Mouse (Mus musculus): ENCODE measurements at regions not wholly inside any gene's neighbourhood (a gene's known extent, or its start where the extent isn't known, plus 50 kb on each side); places are given as distances from the start of the nearest gene placed in this dataset.
A peak's percentile ranks its signal among the peaks of the same experiment; 100 is the strongest.

DNA sequence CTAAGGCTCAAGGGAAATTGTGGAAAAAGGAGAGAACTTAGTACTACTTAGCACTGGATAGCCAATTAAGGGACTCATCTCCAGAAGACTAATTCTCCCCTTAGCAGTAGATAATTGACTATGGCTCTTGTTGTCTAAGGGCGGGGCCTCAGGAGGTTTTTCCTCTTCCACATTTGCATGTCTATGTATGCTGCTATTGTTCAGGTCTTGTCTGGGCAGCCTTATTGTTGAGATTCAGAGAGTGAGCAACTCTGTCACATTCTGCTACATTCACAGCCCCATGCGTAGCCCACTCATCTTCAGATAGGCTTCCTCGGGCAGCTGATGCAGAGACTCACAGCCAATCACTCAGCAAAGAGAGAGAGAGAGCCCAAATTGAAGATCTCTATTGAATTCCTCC, 339.9 kb downstream of the Gpam start:
- no peak for DNase-seq (ENCODE audit: low spot score in 2 of 2)

DNA sequence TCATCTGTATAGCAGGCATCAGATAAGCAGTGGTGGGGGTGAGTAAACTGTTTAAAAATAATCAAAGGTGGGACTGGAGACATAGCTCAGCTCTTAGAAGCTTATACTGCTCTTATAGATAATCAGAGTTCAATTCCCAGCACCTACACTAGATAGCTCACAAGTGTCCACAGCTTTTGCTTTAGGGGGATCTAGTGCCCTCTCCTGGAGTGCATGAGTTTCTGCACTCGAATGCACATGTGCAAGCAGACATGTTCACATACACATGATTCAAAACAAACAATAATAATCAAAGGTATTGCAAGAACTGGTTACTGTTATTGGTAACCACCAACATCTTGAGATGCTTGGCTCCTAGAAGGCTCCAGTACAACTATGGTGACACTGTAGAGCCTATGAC, 343.3 kb downstream of the Gpam start:
- DNase-seq (ENCODE audit: low spot score in 2 of 2): no peak

DNA sequence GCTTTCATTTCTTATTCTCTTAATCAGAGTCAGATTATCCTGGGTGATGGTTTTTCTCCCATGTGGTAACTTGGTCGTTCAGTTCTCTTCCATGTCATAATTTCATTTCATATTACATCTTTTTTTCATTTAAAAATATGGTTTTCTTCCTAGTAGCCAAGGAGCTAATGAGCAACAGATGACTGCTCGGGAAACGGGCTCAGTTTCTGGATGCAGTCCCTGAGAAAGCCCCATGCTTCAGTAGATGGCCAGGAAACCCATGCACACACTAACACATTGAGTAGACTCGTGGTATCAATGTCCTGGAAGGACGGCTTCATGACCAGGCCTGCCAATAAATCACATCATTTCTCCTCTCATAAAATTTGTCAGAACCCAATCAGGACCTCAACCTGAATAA, 369.3 kb downstream of the Gpam start:
- no peak for DNase-seq (ENCODE audit: low spot score in 2 of 2)

DNA sequence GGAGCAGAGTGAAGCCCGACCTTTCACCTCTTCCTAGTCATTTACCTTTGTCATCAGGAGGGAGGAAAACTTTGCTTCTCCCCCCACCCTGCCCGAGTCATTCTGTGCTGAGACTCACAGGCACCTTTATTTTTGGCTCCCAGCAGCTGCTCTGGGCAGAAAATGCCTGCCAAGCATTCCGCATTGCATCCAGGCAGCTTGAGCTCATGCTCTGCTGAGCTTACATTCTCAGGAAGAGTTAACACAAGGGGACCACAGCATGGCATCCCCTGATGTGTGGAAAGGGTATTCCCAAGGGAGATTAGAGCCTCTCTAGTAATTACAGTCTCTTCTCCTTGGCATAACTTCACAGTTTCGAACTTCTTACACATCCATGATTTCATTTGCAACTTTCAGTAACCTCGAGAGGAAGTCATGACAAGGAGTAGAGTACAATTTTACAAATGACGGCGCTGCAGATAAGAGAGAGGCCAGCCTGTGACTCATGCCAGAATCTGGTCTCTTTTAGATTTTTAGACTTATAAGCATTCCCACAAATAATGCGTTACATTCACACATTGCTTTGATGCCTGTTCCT, 370.3 kb downstream of the Gpam start:
- DNase-seq (ENCODE audit: low spot score in 2 of 2): no peak

DNA sequence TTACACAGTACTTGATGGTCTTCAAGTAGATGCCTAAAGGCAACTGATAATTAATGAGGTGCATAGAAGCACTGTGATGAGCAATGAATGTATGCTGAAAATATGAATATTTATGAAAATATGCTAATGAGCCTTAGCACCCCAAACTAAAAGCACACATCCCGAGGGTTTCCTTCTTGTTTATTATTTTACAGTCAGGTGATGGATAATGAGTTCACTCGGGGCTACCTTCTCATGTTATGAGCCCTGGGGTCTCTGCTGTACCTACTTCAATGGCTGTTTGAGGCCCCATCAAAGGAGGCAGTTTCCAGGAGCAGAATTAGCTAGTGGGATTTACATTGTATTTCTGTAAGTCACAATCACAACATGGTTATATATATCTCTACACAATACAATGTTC, 371.6 kb downstream of the Gpam start:
- DNase-seq (ENCODE audit: low spot score in 2 of 2): no peak

DNA sequence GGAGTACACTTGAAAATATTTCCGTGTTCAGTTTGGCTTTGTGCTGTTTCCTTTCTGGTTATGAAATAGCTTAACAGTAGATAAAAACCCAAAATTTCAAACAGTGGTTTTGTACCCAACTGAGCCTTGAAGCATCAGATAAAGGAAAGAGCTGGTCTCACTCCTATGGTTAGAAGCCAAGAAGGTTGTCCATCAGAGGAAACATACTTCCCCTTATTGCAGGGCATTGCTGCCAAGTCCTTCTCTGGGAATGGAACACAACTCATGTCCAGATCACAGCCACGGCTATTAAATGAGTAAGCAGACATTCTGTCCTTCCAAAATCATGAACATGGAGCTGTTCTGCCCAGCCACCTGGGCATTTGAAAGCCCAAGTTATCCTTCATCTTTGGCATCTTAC, 393.1 kb downstream of the Gpam start:
- DNase-seq (ENCODE audit: low spot score in 2 of 2): no peak

DNA sequence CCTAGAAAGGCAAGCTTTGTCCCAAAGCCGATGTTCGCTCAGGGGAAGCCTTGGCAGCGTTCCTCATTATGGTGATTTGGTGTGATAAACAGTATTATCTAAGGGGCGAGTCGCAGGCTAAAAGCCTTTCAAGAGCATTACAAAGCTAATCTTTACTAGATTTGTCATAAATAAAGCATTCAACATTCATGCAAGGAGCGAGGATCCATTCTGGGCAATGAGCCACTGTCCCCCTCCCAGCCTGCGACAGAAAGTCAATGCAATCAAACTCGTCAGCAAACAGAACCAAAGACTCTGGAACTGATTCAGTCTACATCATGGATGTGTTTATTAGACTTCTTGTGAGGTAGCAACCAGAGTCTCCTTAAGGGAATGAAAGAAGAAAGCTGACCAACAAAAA, 395.3 kb downstream of the Gpam start:
- peak in 1 of 2 experiments; percentile 13 for DNase-seq (ENCODE audit: low spot score in 2 of 2)

DNA sequence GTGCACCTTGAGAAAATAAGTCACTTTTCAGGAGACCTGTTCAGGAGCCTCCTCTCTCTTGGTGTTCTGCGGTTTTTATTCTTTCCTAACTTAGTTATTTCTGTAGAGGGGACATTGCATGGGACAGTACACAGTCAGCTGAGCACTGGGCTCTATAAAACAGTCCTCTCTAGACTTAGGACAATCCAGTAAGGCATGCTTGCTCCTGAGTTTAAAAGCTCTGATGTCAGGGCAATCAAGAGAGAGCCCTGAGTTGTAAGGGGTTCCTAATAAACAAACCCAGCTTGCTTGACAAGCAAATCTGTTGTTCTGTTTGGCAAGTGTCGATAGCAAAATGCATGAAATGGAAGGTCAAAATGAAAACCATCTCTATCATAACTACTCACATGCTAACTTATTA, 395.7 kb downstream of the Gpam start:
- DNase-seq (ENCODE audit: low spot score in 2 of 2): peak in 1 of 2 experiments; percentile 17

DNA sequence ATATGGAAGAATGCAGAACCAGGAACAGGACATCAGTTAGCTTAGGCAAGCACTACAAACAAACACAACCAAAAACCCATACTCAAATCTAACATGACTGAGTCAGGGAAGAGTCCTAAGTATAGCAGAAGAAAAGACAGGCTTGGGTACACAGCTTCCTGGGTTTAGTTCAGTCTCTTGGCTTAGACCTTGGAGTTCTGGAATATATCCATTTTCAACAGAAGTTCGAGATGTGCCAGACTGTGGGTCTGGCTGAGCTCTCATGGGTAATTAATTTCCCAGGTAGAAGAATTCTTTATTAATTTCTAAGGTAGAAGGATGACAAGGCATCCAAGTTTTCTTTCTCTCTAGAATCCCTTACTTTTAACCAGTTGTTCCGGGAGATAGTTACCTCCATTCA, 396.2 kb downstream of the Gpam start:
- peak in 1 of 2 experiments; percentile 12 for DNase-seq (ENCODE audit: low spot score in 2 of 2)

DNA sequence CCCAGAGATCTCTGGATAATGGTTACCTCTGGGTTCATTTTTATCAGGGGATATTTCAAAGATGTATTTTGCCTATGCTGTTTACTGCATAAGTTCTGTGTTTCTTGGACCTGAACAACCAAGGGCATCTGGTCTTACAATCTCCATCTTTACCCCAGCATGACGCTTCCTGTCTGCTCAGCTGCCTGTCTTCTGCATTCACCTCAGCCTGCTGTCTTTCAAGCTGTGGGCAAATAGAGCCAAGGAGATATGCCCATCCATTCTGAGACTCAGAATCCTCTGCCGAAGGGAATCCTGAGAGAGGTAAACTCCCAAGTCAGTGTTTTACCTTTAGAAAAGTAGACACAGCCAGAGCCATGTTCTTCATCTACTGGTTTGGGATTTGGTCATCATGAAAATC, 396.7 kb downstream of the Gpam start:
- peak in 1 of 2 experiments; percentile 15 for DNase-seq (ENCODE audit: low spot score in 2 of 2)

DNA sequence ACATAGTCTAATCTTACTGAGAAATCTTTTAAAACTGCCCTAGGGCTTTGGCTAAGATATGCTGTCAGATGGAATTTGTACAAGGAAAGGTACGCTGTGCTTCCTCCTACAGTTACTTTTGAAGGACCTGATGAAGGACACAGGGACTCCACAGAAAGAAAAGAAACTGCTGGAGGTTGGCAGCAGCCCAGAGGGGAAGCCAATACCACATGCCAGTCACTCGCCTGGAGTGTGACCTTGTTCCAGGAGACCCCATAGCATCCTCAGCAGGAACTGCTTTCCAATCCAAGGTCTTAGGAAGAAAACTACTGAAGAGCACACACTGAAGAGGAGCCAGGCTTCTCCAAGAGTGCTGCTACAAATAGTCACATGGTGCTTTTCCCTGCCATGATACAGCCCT, 404.9 kb downstream of the Gpam start:
- DNase-seq (ENCODE audit: low spot score in 2 of 2): peak in 1 of 2 experiments; percentile 25

DNA sequence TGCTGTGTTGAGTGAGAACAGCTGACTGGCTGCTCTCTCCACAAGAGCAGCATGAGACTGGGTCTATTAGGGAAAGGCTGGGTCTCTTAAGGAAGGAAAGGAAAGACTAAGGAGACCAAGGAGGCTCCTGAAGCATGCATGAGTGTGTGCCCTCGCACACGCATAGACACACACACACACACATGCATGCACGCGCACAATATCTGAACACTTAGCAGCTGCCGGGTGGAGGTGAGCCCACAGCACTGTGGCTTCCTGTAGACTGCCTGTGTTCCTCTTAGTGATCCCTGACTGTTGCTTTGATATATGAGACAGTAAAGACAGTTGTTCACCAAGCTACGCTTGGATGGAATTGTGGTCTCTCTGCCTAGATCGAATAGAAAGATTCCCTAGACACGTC, 429.6 kb downstream of the Gpam start:
- no peak for DNase-seq (ENCODE audit: low spot score in 2 of 2)

DNA sequence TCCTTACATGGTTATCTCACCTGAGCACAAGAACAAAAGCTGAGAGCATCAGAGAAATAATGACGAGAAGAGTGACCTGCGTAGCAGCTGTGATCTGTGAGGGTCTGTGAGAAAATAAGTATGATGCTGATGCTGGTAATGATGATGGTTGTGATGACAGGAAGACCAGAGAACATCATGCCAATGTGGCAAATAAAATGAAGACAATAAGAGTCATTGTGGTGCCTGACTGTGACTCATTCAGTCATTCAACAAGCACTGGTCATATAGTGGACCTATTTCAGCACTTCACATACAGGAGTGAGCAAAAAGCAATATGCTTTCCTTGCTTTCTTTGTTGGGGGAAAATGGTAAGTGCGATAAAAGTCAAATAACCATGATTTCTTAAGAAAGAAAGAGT, 433.3 kb downstream of the Gpam start:
- DNase-seq (ENCODE audit: low spot score in 2 of 2): no peak

DNA sequence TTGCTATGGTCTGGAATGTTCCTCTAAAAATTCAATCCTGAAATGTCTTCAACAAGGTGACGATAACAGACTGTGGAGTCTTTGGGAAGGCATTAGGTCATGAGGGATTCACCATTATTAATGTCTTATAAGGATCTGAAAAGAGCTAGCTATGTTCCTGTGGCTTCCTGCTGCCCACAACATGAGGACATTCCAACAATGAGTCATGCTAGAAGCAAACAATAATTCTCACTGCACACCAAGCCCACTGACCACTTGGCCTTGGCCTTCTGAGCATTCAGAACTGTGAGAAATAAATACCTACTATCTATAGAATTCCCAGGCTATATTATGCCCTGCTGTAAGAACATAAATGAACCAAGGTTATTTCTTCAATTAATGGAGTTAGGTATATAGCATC, 433.9 kb downstream of the Gpam start:
- DNase-seq (ENCODE audit: low spot score in 2 of 2): no peak

DNA sequence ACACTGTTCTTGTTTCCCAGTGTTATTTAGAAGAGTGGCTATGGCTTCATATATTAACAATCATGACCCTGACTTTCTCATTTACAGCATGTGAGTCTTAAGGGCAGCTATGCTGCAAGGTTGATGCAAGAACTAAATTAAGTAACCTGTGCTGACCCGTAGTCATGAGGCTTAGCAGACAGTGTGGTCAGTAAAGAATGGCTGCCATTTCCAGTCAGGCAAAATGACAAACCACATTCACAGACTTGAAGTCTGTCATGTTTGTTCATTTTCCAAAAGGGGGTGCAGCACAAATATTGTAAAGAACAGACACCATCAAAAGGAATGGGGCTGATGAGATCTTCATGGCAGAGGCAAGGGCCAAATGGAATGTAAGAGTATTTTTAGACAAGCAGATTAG, 435.2 kb downstream of the Gpam start:
- DNase-seq (ENCODE audit: low spot score in 2 of 2): no peak

DNA sequence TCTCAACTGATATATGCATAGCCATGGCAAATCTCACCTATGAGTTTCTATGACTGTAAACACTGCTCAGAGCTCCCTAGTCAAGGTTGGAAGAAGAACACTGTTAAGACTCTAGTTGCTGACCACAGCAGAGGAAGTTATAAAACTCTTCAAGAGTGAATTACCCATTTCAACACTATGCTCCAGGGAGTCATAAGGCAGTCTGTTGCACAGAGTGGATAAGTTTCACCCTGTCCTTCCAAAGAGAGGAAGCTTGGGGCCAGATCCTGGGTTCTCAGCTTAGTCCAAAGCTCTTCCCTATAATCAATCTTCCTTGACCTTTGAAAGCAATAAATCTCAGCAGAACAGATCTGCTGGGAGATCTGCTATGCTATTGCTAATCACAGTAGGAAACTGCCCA, 438.4 kb downstream of the Gpam start:
- DNase-seq (ENCODE audit: low spot score in 2 of 2): no peak

DNA sequence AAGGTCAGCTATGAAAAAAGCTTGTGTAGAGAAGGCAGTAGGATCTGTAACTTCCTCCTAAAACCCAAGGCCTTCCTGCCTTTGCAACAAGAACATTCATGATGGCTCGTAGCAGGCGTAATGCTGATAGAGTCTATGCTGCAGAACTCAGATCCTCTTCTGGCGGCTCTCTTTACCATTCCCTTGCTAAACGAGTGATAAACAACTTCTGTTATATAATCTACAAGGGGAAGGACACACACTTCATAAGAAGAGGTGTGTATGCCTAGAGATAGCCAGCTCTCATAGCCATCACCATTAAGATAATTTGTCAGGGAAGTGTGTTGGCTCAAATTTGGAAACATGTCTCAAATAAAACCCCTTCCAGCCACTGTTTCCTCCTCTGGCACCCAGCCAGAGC, 441.9 kb downstream of the Gpam start:
- no peak for DNase-seq (ENCODE audit: low spot score in 2 of 2)
